Mouse (Mus musculus): Measurements from ENCODE around the gene Stam. TPM values are rescaled to one million over a fixed set of nuclear protein-coding genes. Genes with fewer than 3 reads are reported as not detected.
"Not testable (repeated sequence)": the region's sequence is repeated elsewhere in the genome, so short reads cannot be mapped to it uniquely, and the experiment has no call there.

Stam gene
- total RNA-seq, 2 experiments from 2014 or later, result 33.2 to 36.7 TPM

DNA sequence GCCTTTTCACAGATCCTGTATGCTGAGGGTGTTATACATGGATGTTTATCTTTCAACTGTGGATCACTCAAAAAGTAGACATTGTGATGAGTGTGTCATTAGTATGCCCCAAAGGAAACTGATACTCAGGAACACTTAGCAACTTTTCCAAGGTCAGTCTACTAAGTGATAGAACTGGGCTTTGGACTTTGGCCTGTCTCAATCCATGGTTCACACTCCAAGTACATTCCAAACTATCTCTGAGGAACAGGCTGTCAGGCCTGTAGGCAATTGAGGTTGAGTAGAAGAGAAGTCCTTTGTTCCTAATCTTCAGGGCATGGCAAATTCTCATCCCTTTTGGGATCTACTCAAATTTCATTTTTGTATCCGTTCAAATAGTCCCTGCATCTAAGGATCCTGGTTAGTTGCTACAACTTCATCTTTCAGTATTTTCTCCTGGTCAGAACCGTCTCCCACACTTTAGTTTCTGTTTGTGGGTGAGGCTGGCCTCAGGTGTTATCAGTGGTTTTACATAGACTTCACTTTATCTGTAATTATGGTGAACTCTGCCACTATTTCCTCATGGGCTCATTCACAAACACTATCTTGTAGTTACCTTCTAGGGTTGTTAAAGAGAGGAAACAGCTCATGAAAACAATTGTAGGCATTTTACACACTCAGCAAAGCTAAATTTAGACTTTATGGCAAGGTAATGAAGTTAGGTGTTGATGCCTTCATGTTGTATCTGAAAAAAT lies 102.7 kb downstream of the Stam start:
- no peak for ATAC-seq (replicated peaks; ENCODE audit: low FRiP score, poor library complexity, severe bottlenecking)

DNA sequence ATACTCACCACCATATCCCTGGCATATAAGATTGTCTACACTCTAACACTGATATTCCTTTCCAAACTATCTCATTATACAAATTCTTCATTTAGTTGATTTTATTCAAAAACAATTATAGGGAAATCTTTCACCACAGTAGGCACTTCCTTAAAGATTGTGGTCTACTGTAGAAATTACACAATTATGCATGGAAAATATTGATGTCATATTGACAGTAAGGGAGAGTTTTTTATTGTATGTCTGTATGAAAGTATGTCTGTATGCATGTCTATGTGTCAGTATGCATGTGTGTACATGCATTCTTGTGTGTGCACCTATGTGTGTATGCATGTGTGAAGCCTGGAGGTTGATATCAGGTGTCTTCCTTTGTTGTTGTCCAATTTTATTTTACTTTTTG lies 110.5 kb downstream of the Stam start:
- ATAC-seq (replicated peaks; ENCODE audit: low FRiP score, poor library complexity, severe bottlenecking), result no peak

DNA sequence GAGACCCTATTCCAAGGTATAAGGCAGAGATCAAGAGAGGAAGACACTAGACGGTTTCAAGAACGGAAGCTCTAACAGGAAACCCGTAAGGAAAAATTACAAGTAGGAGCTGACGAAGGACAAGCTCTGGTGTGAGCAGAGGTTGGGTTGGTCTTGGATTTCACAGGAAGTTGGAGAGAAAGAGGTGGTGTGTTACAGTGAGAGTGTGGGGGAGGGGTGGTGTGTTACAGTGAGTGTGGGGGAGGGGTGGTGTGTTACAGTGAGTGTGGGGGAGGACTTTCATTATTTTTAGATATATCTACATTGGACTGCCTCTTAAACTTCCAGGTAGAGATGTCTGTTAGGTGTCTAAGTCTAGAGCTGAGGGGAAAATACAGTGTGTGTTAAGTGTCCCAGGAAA lies 116.8 kb downstream of the Stam start:
- ATAC-seq (replicated peaks; ENCODE audit: low FRiP score, poor library complexity, severe bottlenecking), result no peak

DNA sequence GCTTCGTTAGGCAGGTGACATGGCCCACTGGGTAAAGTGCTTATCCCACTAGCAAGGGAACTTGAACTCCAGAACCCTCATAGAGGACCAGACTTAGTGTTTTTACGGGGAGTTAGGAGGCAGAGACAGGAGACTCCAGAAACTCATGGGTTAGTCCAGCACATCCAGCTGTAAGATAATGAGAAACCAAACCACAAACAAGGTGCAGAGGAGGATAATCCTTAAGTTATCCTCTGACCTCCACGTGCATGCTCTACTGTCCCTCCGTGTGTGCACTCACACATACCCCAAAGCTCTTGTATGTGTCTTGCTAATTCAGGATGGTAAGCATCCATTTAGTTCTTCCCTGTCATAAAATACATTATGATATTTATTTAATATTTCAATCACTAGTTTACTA lies 117.7 kb downstream of the Stam start:
- ATAC-seq (replicated peaks; ENCODE audit: low FRiP score, poor library complexity, severe bottlenecking), result no peak

DNA sequence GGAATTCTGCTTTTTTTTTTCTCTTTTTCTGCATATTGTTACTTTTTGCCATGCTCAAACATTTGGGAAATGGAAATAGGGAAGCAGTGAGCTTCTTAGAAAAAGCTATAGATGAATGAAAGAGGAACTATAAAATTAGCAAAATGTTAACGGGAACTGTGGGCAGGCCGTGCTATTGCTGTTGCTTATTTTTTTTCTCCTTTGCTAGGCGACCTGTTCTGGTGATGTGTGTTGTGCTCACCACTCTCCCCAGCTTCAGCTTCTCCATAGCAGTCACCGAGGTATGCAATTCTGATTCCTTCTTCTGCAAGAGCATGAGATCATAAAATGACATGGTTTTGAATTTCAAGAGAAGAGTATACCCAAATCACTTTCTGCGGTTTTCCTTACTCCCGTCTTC lies 118.1 kb downstream of the Stam start:
- ATAC-seq (replicated peaks; ENCODE audit: low FRiP score, poor library complexity, severe bottlenecking), result no peak

GRCm38 (mm10) chr2:14198325-14198903 lies 124.5 kb downstream of the Stam start:
- ATAC-seq (replicated peaks; ENCODE audit: low FRiP score, poor library complexity, severe bottlenecking), result not testable (repeated sequence)

Other genes with a start within 250 kb of the Stam start
- 5.0 and 14.6 TPM in 2 replicates for gene Hacd1, start 18.0 kb upstream of the Stam start, total RNA-seq (2015; ENCODE audit: low replicate concordance)
- gene Hacd1, start 18.0 kb upstream of the Stam start, total RNA-seq (2017; ENCODE audit: low replicate concordance), result 8.4 and 10.6 TPM in 2 replicates
- gene Tmem236, start 100.4 kb downstream of the Stam start, total RNA-seq (2015; ENCODE audit: low replicate concordance), result not detected in 2 replicates
- 0.56 and 0.60 TPM in 2 replicates for gene Tmem236, start 100.4 kb downstream of the Stam start, total RNA-seq (2017; ENCODE audit: low replicate concordance)
- 23.2 and 27.4 TPM in 2 replicates for gene Mrc1, start 155.3 kb downstream of the Stam start, total RNA-seq (2015; ENCODE audit: low replicate concordance)
- gene Mrc1, start 155.3 kb downstream of the Stam start, total RNA-seq (2017; ENCODE audit: low replicate concordance), result 24.8 and 31.8 TPM in 2 replicates

All from erythroblast, adult 5-6 weeks (primary cell).